Mouse (Mus musculus): Measurements from ENCODE around the gene Aasdhppt.
A peak's percentile ranks its signal among the peaks of the same experiment; 100 is the strongest.

Aasdhppt gene

GRCm38 (mm10) chr9:4309351-4310085, at the start of gene Aasdhppt, which contains the start of gene Kbtbd3:
Gene Aasdhppt (minus strand): TSS chr9:4309471.
Gene Kbtbd3 (plus strand): TSS chr9:4309833.
- DNase-seq, result peak; percentile 99 to 100

DNA sequence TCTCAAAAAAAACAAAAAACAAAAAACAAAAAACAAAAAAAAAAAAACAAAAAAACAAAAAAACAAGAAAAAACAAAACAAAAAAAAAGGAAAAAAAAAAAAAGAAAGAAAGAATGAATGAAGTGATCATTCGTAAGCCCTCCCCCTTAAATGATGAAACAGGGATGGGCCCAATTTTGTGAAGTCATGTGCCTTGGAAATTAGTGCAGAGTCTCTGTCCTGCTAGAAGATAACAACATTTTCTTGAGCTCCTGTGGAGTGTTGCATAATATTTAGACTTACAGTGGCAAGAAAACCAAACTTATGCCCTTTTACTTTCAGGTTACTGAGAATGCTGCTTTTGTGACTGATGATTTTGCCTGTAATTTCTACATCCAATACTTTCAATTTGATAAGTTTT, 43.9 kb upstream of the Aasdhppt start:
- DNase-seq, result no peak

DNA sequence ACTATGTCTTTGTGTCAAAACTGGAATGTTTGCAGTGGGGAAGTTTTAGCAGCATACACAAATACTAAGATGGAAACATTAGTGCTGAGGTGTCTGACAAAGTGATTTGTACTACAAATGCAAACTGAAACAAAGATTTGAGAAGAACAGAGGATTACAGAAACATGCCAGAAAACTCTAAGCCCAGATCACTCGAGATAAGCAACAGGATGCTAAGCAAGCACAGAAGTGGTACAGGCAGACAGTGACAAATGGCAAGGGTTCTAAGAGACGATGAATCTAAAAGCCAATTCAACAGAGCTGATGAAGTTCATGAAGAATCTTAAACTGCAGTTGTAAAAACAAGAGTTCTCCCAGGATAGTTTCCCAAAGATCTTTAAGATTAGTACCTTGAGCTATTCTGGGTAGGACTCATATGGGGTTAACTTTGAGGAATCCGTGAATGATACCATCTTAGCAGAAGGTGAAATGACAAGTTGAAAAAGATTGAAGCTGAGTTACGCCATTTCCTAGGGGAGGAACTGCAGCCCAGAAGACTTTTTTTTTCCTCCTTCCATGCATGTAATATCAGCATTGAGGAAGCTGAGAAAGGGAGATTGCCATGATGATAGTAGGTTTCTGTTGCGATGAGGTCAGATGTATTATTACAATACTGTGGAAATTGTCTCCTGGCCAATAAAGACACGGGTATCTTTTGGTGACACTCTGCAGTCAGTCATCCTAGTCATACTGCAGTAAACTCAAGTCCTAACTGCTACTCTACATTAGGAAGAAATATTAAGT, 9.9 kb upstream of the Aasdhppt start:
- DNase-seq, result no peak

DNA sequence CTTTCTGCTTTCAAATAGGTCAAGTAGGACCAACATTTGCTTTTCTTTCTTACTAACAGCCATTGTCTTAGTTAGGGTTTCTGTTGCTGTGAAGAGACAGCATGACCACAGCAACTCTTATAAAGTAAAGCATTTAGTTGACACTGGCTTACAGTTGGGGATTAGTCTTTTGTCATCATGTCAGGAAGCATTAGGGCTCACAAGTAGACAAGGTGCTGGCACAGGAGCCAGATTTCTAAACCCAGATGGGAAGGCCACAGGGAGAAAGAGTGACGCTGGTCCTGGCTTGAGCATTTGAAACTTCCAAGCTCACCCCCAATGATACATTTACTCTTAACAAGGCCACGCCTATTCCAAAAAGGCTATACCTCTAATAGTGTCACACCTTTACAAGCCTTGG, 6.5 kb upstream of the Aasdhppt start:
- no peak for DNase-seq

GRCm38 (mm10) chr9:4313946-4314345, 4.7 kb upstream of the Aasdhppt start:
- no peak for DNase-seq

GRCm38 (mm10) chr9:4311162-4311561, 1.9 kb upstream of the Aasdhppt start:
- peak in 1 of 2 experiments; percentile 3 for DNase-seq

DNA sequence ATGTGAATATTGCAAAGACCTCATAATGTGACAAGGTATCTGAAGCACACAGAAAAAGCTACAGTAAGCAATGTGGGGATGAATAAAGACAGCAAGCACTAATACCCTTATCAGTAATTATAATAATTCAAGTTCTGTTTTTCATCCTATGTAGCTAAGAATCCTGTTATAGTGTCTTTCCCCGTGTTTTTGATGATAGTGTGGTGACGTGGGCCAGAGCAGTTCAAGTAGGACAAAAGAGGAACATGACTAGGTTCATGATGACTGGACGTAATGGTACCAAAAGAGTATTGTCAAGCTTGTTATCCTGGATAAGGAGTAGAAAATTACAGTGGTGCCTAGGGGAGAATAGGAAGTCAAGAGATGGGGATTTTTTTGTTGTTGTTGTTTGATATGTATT, 1.4 kb upstream of the Aasdhppt start:
- DNase-seq, result no peak

- DNase-seq, result no peak
Measured at GRCm38 (mm10) chr9:4308628-4309350, 482 bp downstream of the Aasdhppt start.

- no peak for DNase-seq
Measured at GRCm38 (mm10) chr9:4304867-4305266, 4.4 kb downstream of the Aasdhppt start.

DNA sequence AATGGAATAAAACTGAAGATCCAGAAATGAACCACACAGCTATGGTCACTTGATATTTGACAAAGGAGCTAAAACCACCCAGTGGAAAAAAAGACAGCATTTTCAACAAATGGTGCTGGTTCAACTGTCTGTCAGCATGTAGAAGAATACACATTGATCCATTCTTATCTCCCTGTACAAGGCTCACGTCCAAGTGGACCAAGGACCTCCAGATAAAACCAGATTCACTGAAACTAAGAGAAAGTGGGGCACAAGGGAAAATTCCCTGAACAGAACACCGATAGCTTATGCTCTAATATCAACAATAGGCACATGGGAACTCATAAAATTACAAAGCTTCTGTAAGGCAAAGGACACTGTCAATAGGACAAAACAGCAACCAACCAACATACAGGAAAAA, 8.8 kb downstream of the Aasdhppt start:
- DNase-seq, result no peak

GRCm38 (mm10) chr9:4283850-4284249, 25.4 kb downstream of the Aasdhppt start:
- DNase-seq, result no peak

DNA sequence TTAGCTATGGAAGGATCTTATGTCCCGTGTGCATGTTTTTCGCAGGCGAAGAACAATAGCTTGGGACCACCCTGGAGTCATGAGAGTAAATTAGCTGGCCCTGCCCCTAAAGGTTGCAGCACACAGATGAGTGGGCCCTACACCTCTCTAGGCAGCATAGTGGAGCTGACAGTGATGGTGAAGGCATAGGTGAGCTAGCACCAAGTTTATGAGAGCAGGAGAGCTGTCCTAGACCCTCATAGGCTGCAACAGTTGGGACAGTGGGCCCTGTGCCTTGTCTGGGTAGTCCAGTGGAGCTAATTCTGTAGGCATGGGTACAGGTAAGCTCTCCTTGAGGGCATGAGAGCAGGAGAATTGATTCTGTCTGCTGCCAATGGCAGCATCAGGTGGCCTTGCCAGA, 42.4 kb downstream of the Aasdhppt start:
- no peak for DNase-seq

DNA sequence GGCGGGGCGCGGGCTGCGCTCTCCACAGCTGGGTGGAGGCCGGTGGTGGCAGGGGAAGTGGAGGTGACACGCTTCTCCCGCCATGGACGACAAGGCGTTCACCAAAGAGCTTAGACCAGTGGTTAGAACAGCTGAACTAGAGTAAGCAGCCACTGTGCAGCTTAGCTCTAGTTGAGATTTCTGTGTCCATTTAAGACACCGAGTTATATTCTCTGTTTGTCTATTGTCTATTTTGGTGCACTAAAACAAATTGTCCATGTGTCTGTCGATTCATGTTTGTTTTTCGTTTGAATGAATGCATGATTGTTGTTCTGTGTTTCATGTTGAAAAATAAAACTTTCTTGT, 48.6 kb downstream of the Aasdhppt start:
- DNase-seq, result no peak

DNA sequence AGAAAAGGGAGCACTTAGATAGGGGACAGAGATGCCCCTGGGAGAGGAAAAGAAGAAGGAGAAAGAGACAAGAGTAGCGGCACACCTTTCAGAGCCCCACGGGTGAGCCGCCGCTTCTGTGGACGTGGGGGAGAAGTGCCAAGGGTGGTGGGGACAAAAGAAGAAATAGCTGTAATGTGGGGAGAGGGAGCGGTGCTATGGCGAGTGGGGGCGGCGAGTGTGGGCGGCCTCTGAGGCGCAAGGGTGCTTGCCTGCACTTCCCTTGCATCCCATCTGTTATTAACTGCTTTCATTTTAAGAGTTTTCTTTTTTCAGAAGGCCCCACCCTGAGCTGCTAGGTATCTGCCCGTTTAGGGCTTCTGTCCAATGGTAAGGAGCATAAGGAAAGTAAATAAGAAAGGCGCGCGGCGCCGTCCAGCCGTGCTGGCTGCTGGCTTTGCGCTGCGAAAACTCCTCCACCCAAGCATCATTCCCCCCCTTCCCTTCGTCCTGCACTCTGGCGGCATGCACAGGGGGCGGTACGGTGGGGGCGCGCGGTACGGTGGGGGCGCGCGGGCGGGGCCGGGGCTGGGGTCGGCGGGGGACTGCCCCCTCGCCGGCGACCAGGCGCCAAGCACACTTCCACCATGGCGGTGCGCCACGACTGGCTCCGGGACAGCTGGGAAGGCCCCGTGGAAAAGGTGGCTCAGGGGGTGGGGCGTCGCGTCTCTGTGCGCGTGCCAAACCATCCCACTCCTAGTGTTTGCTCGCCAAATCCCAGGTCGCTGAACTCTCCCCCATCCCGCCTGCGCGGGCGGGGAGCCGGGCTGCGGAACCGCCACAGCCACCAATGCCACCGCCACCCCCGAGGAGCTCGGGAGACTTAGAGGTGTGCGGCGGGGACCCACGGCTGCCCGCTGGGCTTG, 49.2 kb downstream of the Aasdhppt start:
- peak in 1 of 2 experiments; percentile 47 for DNase-seq

- no peak for DNase-seq
Measured at GRCm38 (mm10) chr9:4259074-4259473, 50.2 kb downstream of the Aasdhppt start.
